Mouse (Mus musculus): Measurements from ENCODE around the gene Rapgef6. TPM values are rescaled to one million over a fixed set of nuclear protein-coding genes. Genes with fewer than 3 reads are reported as not detected.

The Rapgef6 gene
- polyA plus RNA-seq, 1 experiment from 2014 or later: 36.1 TPM

- Histone ChIP-seq H3K4me1 (replicated peaks) (peaks cover 9% of the 10 kb centered on the region), H3K9me3 (no peaks in the 10 kb centered on the region), H3K27me3 (no peaks in the 10 kb centered on the region)
Measured at GRCm38 (mm10) chr11:54726571-54727062, 204.0 kb downstream of the Rapgef6 start.

GRCm38 (mm10) chr11:54727327-54727901, 204.8 kb downstream of the Rapgef6 start:
- no peak for ATAC-seq
- Histone ChIP-seq H3K9me3 (no peaks in the 10 kb centered on the region), H3K27ac (no peak overlapping the region), H3K4me1 (replicated peaks) (peaks cover 9% of the 10 kb centered on the region), H3K9ac (replicated peaks) (no peak overlapping the region), H3K36me3 (peaks cover 50% of the 10 kb centered on the region), H3K4me3 (replicated peaks) (no peak overlapping the region), H3K27me3 (no peaks in the 10 kb centered on the region), H3K4me2 (replicated peaks) (no peak overlapping the region)
- 75% methylated on average over 5 of the region's 5 CpGs for WGBS

More at GRCm38 (mm10) chr11:54726571-54727062, 204.0 kb downstream of the Rapgef6 start:
- H3K4me2 ChIP-seq (replicated peaks): no peak overlapping the region
- peaks cover 55% of the 10 kb centered on the region for H3K36me3 ChIP-seq
- WGBS: 91% methylated on average over 3 of the region's 3 CpGs
- no peak overlapping the region for H3K9ac ChIP-seq (replicated peaks)
- H3K4me3 ChIP-seq (replicated peaks): no peak overlapping the region
- no peak overlapping the region for H3K27ac ChIP-seq
- no peak for ATAC-seq

- Histone ChIP-seq H3K4me3 (replicated peaks) (no peak overlapping the region), H3K9me3 (no peaks in the 10 kb centered on the region), H3K36me3 (peaks cover 41% of the 10 kb centered on the region), H3K9ac (replicated peaks) (no peak overlapping the region), H3K4me1 (replicated peaks) (peaks cover 9% of the 10 kb centered on the region), H3K27ac (no peak overlapping the region), H3K4me2 (replicated peaks) (no peak overlapping the region), H3K27me3 (no peaks in the 10 kb centered on the region)
- no peak for ATAC-seq
- 98% methylated on average over 2 of the region's 2 CpGs for WGBS
Measured at GRCm38 (mm10) chr11:54728371-54728770, 205.7 kb downstream of the Rapgef6 start.

- H3K9ac ChIP-seq (replicated peaks): no peak overlapping the region
- no peaks in the 10 kb centered on the region for H3K9me3 ChIP-seq
- no peak for ATAC-seq
- no peaks in the 10 kb centered on the region for H3K27me3 ChIP-seq
- H3K4me1 ChIP-seq (replicated peaks): peaks cover 12% of the 10 kb centered on the region
- peaks cover 40% of the 10 kb centered on the region for H3K36me3 ChIP-seq
- 91% methylated on average over 3 of the region's 3 CpGs for WGBS
- no peak overlapping the region for H3K4me2 ChIP-seq (replicated peaks)
- no peak overlapping the region for H3K4me3 ChIP-seq (replicated peaks)
- H3K27ac ChIP-seq: no peak overlapping the region
Measured at GRCm38 (mm10) chr11:54729311-54729710, 206.7 kb downstream of the Rapgef6 start.

- ATAC-seq: no peak
- Histone ChIP-seq H3K4me3 (replicated peaks) (no peak overlapping the region), H3K9ac (replicated peaks) (no peak overlapping the region), H3K4me2 (replicated peaks) (no peak overlapping the region), H3K9me3 (no peaks in the 10 kb centered on the region), H3K27me3 (no peaks in the 10 kb centered on the region), H3K36me3 (peaks cover 48% of the 10 kb centered on the region), H3K27ac (no peak overlapping the region), H3K4me1 (replicated peaks) (peaks cover 4% of the 10 kb centered on the region)
- 97% methylated on average over 5 of the region's 5 CpGs for WGBS
Measured at GRCm38 (mm10) chr11:54730931-54731330, 208.3 kb downstream of the Rapgef6 start.

GRCm38 (mm10) chr11:54731367-54731766, 208.7 kb downstream of the Rapgef6 start:
- H3K4me1 ChIP-seq (replicated peaks): peaks cover 6% of the 10 kb centered on the region
- 87% methylated on average over 7 of the region's 7 CpGs for WGBS
- no peaks in the 10 kb centered on the region for H3K9me3 ChIP-seq
- no peak overlapping the region for H3K9ac ChIP-seq (replicated peaks)
- peaks cover 48% of the 10 kb centered on the region for H3K36me3 ChIP-seq
- no peaks in the 10 kb centered on the region for H3K27me3 ChIP-seq
- no peak for ATAC-seq
- no peak overlapping the region for H3K4me2 ChIP-seq (replicated peaks)
- H3K4me3 ChIP-seq (replicated peaks): no peak overlapping the region
- no peak overlapping the region for H3K27ac ChIP-seq

GRCm38 (mm10) chr11:54733546-54733945, 210.9 kb downstream of the Rapgef6 start:
- Histone ChIP-seq H3K4me3 (replicated peaks) (no peak overlapping the region), H3K27me3 (no peaks in the 10 kb centered on the region), H3K27ac (no peak overlapping the region; the same call in 1 of the 2 replicates), H3K9me3 (no peaks in the 10 kb centered on the region), H3K9ac (replicated peaks) (no peak overlapping the region), H3K36me3 (peaks cover 42% of the 10 kb centered on the region), H3K4me1 (replicated peaks) (peaks cover 11% of the 10 kb centered on the region), H3K4me2 (replicated peaks) (no peak overlapping the region)
- 52% methylated on average over 7 of the region's 7 CpGs for WGBS
- ATAC-seq: no peak

GRCm38 (mm10) chr11:54735114-54735513, 212.5 kb downstream of the Rapgef6 start:
- ATAC-seq: no peak
- WGBS: 97% methylated on average over 1 of the region's 1 CpGs
- no peak overlapping the region for H3K4me3 ChIP-seq (replicated peaks)
- H3K9me3 ChIP-seq: no peaks in the 10 kb centered on the region
- no peak overlapping the region for H3K27ac ChIP-seq
- H3K36me3 ChIP-seq: peaks cover 52% of the 10 kb centered on the region
- peaks cover 11% of the 10 kb centered on the region for H3K4me1 ChIP-seq (replicated peaks)
- no peak overlapping the region for H3K9ac ChIP-seq (replicated peaks)
- no peaks in the 10 kb centered on the region for H3K27me3 ChIP-seq
- no peak overlapping the region for H3K4me2 ChIP-seq (replicated peaks)

GRCm38 (mm10) chr11:54736903-54737302, 214.3 kb downstream of the Rapgef6 start:
- Histone ChIP-seq H3K4me3 (replicated peaks) (no peak overlapping the region), H3K9ac (replicated peaks) (no peak overlapping the region), H3K9me3 (no peaks in the 10 kb centered on the region), H3K4me1 (replicated peaks) (peaks cover 11% of the 10 kb centered on the region), H3K36me3 (peaks cover 49% of the 10 kb centered on the region), H3K4me2 (replicated peaks) (no peak overlapping the region), H3K27ac (no peak overlapping the region), H3K27me3 (no peaks in the 10 kb centered on the region)
- ATAC-seq: no peak
- 94% methylated on average over 5 of the region's 5 CpGs for WGBS

- H3K9me3 ChIP-seq: no peaks in the 10 kb centered on the region
- H3K36me3 ChIP-seq: peaks cover 51% of the 10 kb centered on the region
- no peaks in the 10 kb centered on the region for H3K27me3 ChIP-seq
- 93% methylated on average over 4 of the region's 4 CpGs for WGBS
- H3K4me1 ChIP-seq (replicated peaks): peaks cover 9% of the 10 kb centered on the region
- no peak overlapping the region for H3K4me2 ChIP-seq (replicated peaks)
- H3K9ac ChIP-seq (replicated peaks): no peak overlapping the region
- H3K4me3 ChIP-seq (replicated peaks): no peak overlapping the region
- no peak overlapping the region for H3K27ac ChIP-seq
- ATAC-seq: no peak
Measured at GRCm38 (mm10) chr11:54739012-54739750, 216.5 kb downstream of the Rapgef6 start.

GRCm38 (mm10) chr11:54741330-54741729, 218.7 kb downstream of the Rapgef6 start:
- peaks cover 5% of the 10 kb centered on the region; the same call in 1 of the 2 replicates for H3K4me1 ChIP-seq (replicated peaks)
- WGBS: 99% methylated on average over 2 of the region's 2 CpGs
- no peaks in the 10 kb centered on the region for H3K9me3 ChIP-seq
- H3K4me2 ChIP-seq (replicated peaks): no peak overlapping the region
- no peak overlapping the region for H3K9ac ChIP-seq (replicated peaks)
- peaks cover 33% of the 10 kb centered on the region for H3K36me3 ChIP-seq
- no peak overlapping the region for H3K4me3 ChIP-seq (replicated peaks)
- H3K27me3 ChIP-seq: no peaks in the 10 kb centered on the region
- no peak overlapping the region for H3K27ac ChIP-seq
- ATAC-seq: no peak

- H3K36me3 ChIP-seq: peaks cover 27% of the 10 kb centered on the region
- H3K4me2 ChIP-seq (replicated peaks): no peak overlapping the region
- H3K9me3 ChIP-seq: no peaks in the 10 kb centered on the region
- no peak overlapping the region for H3K4me3 ChIP-seq (replicated peaks)
- H3K27me3 ChIP-seq: no peaks in the 10 kb centered on the region
- no peak for ATAC-seq
- no peaks in the 10 kb centered on the region for H3K4me1 ChIP-seq (replicated peaks)
- no peak overlapping the region for H3K9ac ChIP-seq (replicated peaks)
- WGBS: 80% methylated on average over 1 of the region's 1 CpGs
- H3K27ac ChIP-seq: no peak overlapping the region; the same call in 1 of the 2 replicates
Measured at GRCm38 (mm10) chr11:54744231-54744630, 221.6 kb downstream of the Rapgef6 start.
